Mouse (Mus musculus) spleen, adult 2 months (tissue): ENCODE measurements around the gene Itpkc.

Source experiments
- CTCF ChIP-seq: fragments of 200-500 bp; IDR thresholded peaks from 2 replicates; pipeline ENCODE4 v1.5.1; 2011; ENCODE audit warnings: mild to moderate bottlenecking, inconsistent platforms; ENCODE audit not compliant: insufficient read depth, insufficient read length, insufficient replicate concordance; ENCODE audit errors: extremely low read depth
- POLR2A ChIP-seq: fragments of 200-500 bp; IDR thresholded peaks from 2 replicates; pipeline ENCODE4 v1.6.1; 2011; ENCODE audit warnings: low read depth, low read length, inconsistent platforms

GRCm38 (mm10) chr7:27192434-27192833 lies 36.0 kb downstream of the Itpkc start:
- TF ChIP-seq POLR2A, result no peak
- no peak for TF ChIP-seq CTCF
